In the genomic region with DNA sequence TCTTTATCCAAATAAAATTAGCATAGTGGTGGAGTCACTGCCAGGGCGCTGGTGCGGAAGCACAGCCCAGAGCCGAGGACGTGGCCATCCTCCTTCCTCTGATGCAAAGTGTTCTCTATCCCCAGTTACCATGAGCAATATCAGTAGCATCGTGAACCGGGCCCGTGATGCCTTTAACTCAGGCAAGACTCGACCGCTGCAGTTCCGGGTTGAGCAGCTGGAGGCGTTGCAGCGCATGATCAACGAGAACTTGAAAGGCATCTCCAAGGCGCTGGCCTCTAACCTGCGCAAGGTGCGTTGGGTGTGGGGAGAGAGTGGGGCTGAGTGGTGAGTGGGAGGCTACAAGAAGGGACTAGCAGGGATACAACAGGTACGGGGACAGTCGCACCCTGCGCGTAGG, we compare ENCODE assay signal across 11 mouse cellular contexts. TPM values are rescaled to one million over a fixed set of nuclear protein-coding genes. Genes with fewer than 3 reads are reported as not detected.
A peak's percentile ranks its signal among the peaks of the same experiment; 100 is the strongest.
DNase-seq lines count a peak whose midpoint lies in the region; ATAC-seq and TF ChIP-seq lines count a peak whose summit lies in the region.
"Had no signal": no experiment of that assay in that cellular context is flagged by ENCODE, and none has a peak within 500 bp of the region (broad histone marks: within the 10 kb centered on the region; RNA-seq: fewer than 3 reads in every experiment).

No protein-coding gene starts in this region.

- ATAC-seq in midbrain, embryonic 11.5 days (ENCODE audit: low FRiP score) = no peak

- TF ChIP-seq POLR2A in heart, adult 2 months (IDR thresholded peaks at IDR 0.05; ENCODE audit: insufficient read depth, low read depth, low read length) = no peak

- intact Hi-C loops in heart, adult 2 months (cut with DNase I) = no loop called here
- intact Hi-C loops in heart, postnatal 10 days (cut with DNase I) = no loop called here

- 36% methylated on average over 20 of the region's 20 CpGs for WGBS in heart, adult 2 months
- WGBS in midbrain, embryonic 11.5 days = 40% methylated on average over 20 of the region's 20 CpGs

- no peaks in the 10 kb centered on the region for H3K27me3 ChIP-seq in heart, adult 2 months (ENCODE audit: control insufficient read depth, insufficient read depth, low read length)
- no peaks in the 10 kb centered on the region; the same call in 1 of the 2 replicates for H3K27me3 ChIP-seq in midbrain, embryonic 11.5 days (ENCODE audit: control insufficient read depth, insufficient read depth, low read length)

- H3K4me1 ChIP-seq in heart, adult 2 months (ENCODE audit: control insufficient read depth, insufficient read depth, low read length) = peaks cover 8% of the 10 kb centered on the region
- no peaks in the 10 kb centered on the region for H3K4me1 ChIP-seq in midbrain, embryonic 11.5 days (ENCODE audit: control insufficient read depth, insufficient read depth, low read length)

- H3K36me3 ChIP-seq in heart, adult 2 months (ENCODE audit: control insufficient read depth, insufficient read depth, low read length) = no peaks in the 10 kb centered on the region
- H3K36me3 ChIP-seq in midbrain, embryonic 11.5 days (ENCODE audit: control insufficient read depth, insufficient read depth, low read length) = no peaks in the 10 kb centered on the region
- H3K36me3 ChIP-seq: embryonic facial prominence, embryonic 13.5 days had no signal

- H3K4me3 ChIP-seq in heart, adult 2 months = no peak overlapping the region
- H3K4me3 ChIP-seq in midbrain, embryonic 11.5 days (ENCODE audit: low read depth, low read length) = no peak overlapping the region
- H3K4me3 ChIP-seq: embryonic facial prominence, embryonic 13.5 days had no signal

- TF ChIP-seq EP300 in heart, adult 2 months (IDR thresholded peaks at IDR 0.05; ENCODE audit: insufficient read depth, low read depth, low read length) = no peak

- peak; percentile 40 for TF ChIP-seq CTCF in heart, adult 2 months (IDR thresholded peaks at IDR 0.05)

- H3K4me2 ChIP-seq in midbrain, embryonic 11.5 days = no peak overlapping the region
- H3K4me2 ChIP-seq: embryonic facial prominence, embryonic 13.5 days had no signal

- no peaks in the 10 kb centered on the region for H3K79me2 ChIP-seq in heart, adult 2 months (replicated peaks; ENCODE audit: control insufficient read depth, insufficient read depth, low read length)

- DNase-seq in heart, adult 2 months = no peak
- DNase-seq in heart, postnatal 10 days = no peak
- peak; percentile 32 for DNase-seq in lung, postnatal 10 days
- DNase-seq in lung, adult 18-20 months = no peak
- DNase-seq in embryo, embryonic 11 days = peak; percentile 16
- peak; percentile 30 for DNase-seq in thymus, postnatal 25 days
- DNase-seq in midbrain, embryonic 11.5 days (ENCODE audit: low spot score, missing footprints) = no peak
- DNase-seq in kidney, adult 9 months = no peak
- DNase-seq: kidney, postnatal 14 days had no signal

- no peak overlapping the region for H3K9ac ChIP-seq in heart, adult 2 months (ENCODE audit: low read depth, low read length)
- no peak overlapping the region for H3K9ac ChIP-seq in midbrain, embryonic 11.5 days (ENCODE audit: low read length)
- H3K9ac ChIP-seq: embryonic facial prominence, embryonic 13.5 days had no signal

- no peaks in the 10 kb centered on the region for H3K9me3 ChIP-seq in midbrain, embryonic 11.5 days (ENCODE audit: control insufficient read depth, low read length)
- H3K9me3 ChIP-seq: embryonic facial prominence, embryonic 13.5 days had no signal

- H3K27ac ChIP-seq in heart, adult 2 months = no peak overlapping the region
- no peak overlapping the region for H3K27ac ChIP-seq in midbrain, embryonic 11.5 days (ENCODE audit: low read depth, low read length)
- H3K27ac ChIP-seq: embryonic facial prominence, embryonic 13.5 days had no signal

RNA-seq across cellular contexts. Expression of gene Aldh3a1, which starts 4.8 kb away (rescaled TPM):
- total RNA-seq in heart, adult 2 months (2021) = 1 to 10 TPM; 1.0 to 1.6 TPM
- 1.1 and 3.3 TPM in 2 replicates for polyA plus RNA-seq in heart, adult 2 months (2012; rRNA removed)
- under 1 TPM; 0.45 to 0.89 TPM for total RNA-seq in heart, postnatal 10 days (2021)
- not detected in 2 replicates for polyA plus RNA-seq in midbrain, embryonic 11.5 days (2014; fragmentation: Nextera tagmentation; extraction: Ambion mirVana)
- polyA plus RNA-seq: stomach, embryonic 14.5 days had no signal

RNA-seq across cellular contexts. Expression of gene Usp22, which starts 37.2 kb away (rescaled TPM):
- total RNA-seq in heart, adult 2 months (2021) = 10 to 100 TPM; 21.7 to 27.1 TPM
- 22.6 and 26.7 TPM in 2 replicates for polyA plus RNA-seq in heart, adult 2 months (2012; rRNA removed)
- total RNA-seq in heart, postnatal 10 days (2021) = 10 to 100 TPM; 55.1 to 57.6 TPM
- 284 and 292 TPM in 2 replicates for polyA plus RNA-seq in midbrain, embryonic 11.5 days (2014; fragmentation: Nextera tagmentation; extraction: Ambion mirVana)

RNA-seq across cellular contexts. Expression of gene Aldh3a2, which starts 55.2 kb away (rescaled TPM):
- 10 to 100 TPM; 33.8 to 36.4 TPM for total RNA-seq in heart, adult 2 months (2021)
- 26.2 and 40.9 TPM in 2 replicates for polyA plus RNA-seq in heart, adult 2 months (2012; rRNA removed)
- total RNA-seq in heart, postnatal 10 days (2021) = 10 to 100 TPM; 47.0 to 48.4 TPM
- 26.0 and 27.2 TPM in 2 replicates for polyA plus RNA-seq in midbrain, embryonic 11.5 days (2014; fragmentation: Nextera tagmentation; extraction: Ambion mirVana)

Comparison
In these comparisons a context has a peak if more than half of its experiments do, and no peak if none do; other contexts are left out.
1. DNase-seq: peak in lung, postnatal 10 days (single experiment), embryo, embryonic 11 days (single experiment) and thymus, postnatal 25 days (single experiment); none in heart, adult 2 months (0 of 2), heart, postnatal 10 days (0 of 2), lung, adult 18-20 months (0 of 2), midbrain, embryonic 11.5 days (single experiment) and kidney, adult 9 months (single experiment).